Mouse (Mus musculus) erythroblast, adult 5-6 weeks (primary cell): ENCODE data around the gene Lilra5. TPM values are rescaled to one million over a fixed set of nuclear protein-coding genes. Genes with fewer than 3 reads are reported as not detected.
"Not testable (repeated sequence)": the region's sequence is repeated elsewhere in the genome, so short reads cannot be mapped to it uniquely, and the experiment has no call there.

Source experiments
- ATAC-seq: replicated peaks from 2 replicates; pipeline ENCODE4 v1.8.0; 2016; ENCODE audit warnings: moderate number of reproducible peaks, mild to moderate bottlenecking, moderate TSS enrichment, inconsistent platforms; ENCODE audit not compliant: poor library complexity, low FRiP score, severe bottlenecking
- total RNA-seq, 2 experiments: library from RNA; stranded (forward) in 1 of 2; stranded (reverse) in 1 of 2; fragments of 150-400 nt in 1 of 2; fragments of 200-764, 138-1000 nt in 1 of 2; gene quantifications; 2 replicates each; pipeline versions ENCODE4 v1.2.3 to v1.2.4; 2015 to 2017; ENCODE audit warnings: low replicate concordance in 2 of 2

The Lilra5 gene
- 1.5 and 1.7 TPM in 2 replicates for total RNA-seq (2015; ENCODE audit: low replicate concordance)
- 1.1 TPM in 1 of 2 replicates, not detected in the other for total RNA-seq (2017; ENCODE audit: low replicate concordance)

GRCm38 (mm10) chr7:4237454-4237853, at the start of gene Lilra5:
TSS of gene Lilra5 (plus strand) at chr7:4237754.
- ATAC-seq = no peak

- ATAC-seq = no peak
These were observed 30.4 kb upstream of the Lilra5 start for GRCm38 (mm10) chr7:4207126-4207525.

- no peak for ATAC-seq
These were observed 28.9 kb upstream of the Lilra5 start for GRCm38 (mm10) chr7:4208626-4209025.

DNA sequence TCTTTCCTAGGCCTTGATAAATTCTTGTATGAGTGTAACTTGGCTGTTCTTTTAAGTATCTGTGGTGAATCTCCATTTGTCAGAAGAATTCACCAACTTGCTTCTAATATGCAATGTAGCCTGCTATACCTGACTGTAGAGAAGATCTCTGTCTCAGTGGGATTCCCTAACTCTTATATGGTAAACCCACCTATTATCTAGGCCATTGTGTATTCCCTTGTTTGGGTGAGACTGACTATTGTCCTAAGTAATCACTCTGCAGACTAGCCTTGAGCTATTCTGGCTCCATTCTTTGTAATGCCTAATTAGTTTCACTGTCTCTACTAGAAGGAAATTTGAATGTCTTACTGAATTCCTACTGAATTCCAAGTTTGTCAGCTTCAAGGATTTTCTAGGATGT, 24.1 kb upstream of the Lilra5 start:
- not testable (repeated sequence) for ATAC-seq

- ATAC-seq = no peak
These were observed 22.2 kb upstream of the Lilra5 start for GRCm38 (mm10) chr7:4215396-4215795.

DNA sequence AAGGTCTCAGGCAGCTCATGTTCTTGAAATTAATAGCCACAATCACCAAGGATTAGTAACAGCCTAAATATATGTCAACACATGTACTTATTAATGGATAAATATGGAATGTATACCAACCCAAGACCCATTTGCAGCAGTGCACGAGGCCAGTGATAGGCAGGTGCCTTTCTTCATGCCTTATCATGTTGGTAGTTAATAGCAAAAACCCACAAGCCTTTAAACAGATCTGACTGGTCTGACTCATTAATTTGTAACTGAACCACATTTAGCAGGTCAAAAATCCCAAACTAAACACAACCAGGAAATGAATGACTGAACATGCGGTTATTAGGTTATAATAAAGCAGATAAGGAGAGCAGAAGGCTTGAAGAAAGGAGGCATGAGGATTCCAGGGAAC, 21.7 kb upstream of the Lilra5 start:
- ATAC-seq = no peak

- ATAC-seq = no peak
These were observed 2.0 kb upstream of the Lilra5 start for GRCm38 (mm10) chr7:4235536-4235935.

DNA sequence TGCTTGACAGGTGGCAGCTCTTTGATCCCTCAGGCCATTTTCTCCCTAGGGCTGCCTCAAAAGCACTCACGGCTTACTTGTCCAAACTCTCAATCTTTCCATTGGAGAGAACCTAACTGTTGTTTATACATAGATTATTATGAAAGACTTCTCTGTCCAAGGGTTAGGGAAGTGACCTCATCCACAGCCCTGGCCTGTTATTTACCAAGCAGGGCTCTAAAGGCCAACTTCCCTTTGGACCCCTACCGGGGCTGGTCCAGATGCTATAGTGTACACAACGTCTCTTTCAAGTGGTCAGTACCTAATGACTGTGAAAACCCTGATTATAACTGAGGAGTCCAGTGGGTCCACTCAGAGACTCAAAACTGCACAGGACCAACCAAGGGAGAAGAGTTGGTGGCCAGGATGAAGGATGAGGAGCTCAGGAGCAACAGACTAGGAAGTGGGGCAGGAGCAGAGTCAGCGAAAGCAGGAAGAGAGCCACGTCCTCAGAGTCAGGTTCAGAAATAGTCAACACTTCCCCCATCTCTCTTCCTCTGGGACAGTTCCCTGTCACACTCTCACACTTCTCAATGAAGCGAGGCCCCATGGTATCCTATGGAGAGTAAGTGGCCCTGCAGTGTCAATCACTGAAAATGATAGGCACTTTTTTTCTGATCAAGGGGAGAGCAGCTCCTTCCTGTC, 1.6 kb downstream of the Lilra5 start:
- ATAC-seq = no peak

DNA sequence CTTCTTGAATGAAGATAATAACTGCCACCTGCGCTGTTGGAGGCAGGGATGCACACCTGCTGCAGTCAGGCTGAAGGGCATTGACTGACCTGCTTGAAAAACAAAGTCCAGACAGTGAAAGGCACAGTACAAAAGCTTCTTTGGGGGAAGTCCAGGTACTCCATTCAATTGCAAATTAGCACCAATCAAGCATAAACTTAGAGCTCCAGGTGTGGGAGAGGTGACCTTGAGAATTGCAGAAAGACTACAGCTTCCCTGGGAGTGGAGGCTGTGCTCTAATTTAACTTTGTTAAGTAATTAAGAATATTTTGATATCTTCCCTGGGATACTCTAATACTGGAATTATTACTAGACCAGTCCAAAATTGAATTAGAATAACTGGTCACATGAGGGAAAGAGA, 13.7 kb downstream of the Lilra5 start:
- not testable (repeated sequence) for ATAC-seq

- not testable (repeated sequence) for ATAC-seq
These were observed 18.5 kb downstream of the Lilra5 start for GRCm38 (mm10) chr7:4256060-4256459.

GRCm38 (mm10) chr7:4260521-4260920, 23.0 kb downstream of the Lilra5 start:
- ATAC-seq = not testable (repeated sequence)

DNA sequence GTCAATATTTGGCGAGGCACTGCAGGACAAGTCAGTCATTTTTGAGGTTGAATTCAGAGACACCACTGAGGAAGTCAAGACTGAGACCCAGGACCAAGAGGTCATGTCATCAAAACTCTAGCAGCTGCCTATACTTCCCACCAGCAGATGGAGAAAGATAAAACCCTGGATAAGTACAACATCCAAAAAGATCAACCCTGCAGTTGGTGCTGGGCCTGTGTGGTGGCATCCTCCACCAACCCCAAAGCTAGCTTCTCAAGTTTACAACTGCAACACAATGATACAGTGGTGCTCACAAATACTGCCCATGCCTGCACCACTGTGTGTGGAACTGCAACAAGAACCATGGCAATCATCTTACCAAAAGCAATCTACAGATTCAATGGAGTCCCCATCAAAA, 34.6 kb downstream of the Lilra5 start:
- ATAC-seq = not testable (repeated sequence)

DNA sequence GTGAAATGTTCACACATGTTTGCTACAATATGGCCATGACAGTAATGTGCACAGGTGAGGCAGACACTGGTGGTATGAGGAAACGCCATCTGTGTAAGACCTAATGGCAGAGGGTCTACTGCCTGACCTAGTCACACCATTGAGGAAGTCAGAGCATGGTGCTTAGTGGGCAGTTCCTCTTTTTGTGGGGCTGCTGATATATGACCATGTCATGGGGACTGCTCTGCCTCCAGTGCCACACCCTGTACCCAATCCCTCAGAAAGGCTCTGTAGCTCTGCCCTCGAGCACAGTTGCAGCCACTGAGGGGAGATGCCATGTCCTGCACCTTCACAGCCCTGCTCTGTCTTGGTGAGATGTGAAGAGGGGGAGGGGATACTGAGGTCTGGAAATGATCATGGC, 36.3 kb downstream of the Lilra5 start:
- ATAC-seq = not testable (repeated sequence)

DNA sequence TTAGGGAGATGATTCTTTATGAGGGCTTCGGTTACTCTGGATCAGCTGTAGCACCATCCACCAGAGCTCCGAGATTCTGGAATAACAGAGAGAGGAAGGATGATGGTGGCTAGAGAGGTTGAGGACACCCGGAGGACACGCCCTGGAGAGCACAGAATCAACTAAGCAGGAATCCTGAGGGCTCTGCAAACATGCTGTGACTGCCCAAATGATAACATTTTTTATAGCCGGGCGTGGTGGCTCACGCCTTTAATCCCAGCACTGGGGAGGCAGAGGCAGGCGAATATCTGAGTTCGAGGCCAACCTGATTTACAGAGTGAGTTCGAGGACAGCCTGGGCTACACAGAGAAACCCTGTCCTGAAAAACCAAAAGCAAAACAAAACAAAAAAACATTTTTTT, 37.9 kb downstream of the Lilra5 start:
- not testable (repeated sequence) for ATAC-seq

- ATAC-seq = no peak
These were observed 55.1 kb downstream of the Lilra5 start for GRCm38 (mm10) chr7:4292638-4293037.

Other genes starting within 250 kb of the Lilra5 start
- 16.5 and 25.6 TPM in 2 replicates for gene Lair1, start 174.6 kb upstream of the Lilra5 start, total RNA-seq (2015; ENCODE audit: low replicate concordance)
- 9.6 and 13.4 TPM in 2 replicates for gene Lair1, start 174.6 kb upstream of the Lilra5 start, total RNA-seq (2017; ENCODE audit: low replicate concordance)
- not detected in 2 replicates for gene Ttyh1, start 118.3 kb upstream of the Lilra5 start, total RNA-seq (2015; ENCODE audit: low replicate concordance)
- 0.28 and 3.0 TPM in 2 replicates for gene Ttyh1, start 118.3 kb upstream of the Lilra5 start, total RNA-seq (2017; ENCODE audit: low replicate concordance)
- gene Leng8, start 100.7 kb upstream of the Lilra5 start, total RNA-seq (2015; ENCODE audit: low replicate concordance) = 147 and 153 TPM in 2 replicates
- 144 and 160 TPM in 2 replicates for gene Leng8, start 100.7 kb upstream of the Lilra5 start, total RNA-seq (2017; ENCODE audit: low replicate concordance)
- not detected in 2 replicates for gene Leng9, start 87.4 kb upstream of the Lilra5 start, total RNA-seq (2015; ENCODE audit: low replicate concordance)
- gene Leng9, start 87.4 kb upstream of the Lilra5 start, total RNA-seq (2017; ENCODE audit: low replicate concordance) = 0.77 and 1.7 TPM in 2 replicates
- gene Cdc42ep5, start 72.9 kb upstream of the Lilra5 start, total RNA-seq (2015; ENCODE audit: low replicate concordance) = not detected in 2 replicates
- gene Cdc42ep5, start 72.9 kb upstream of the Lilra5 start, total RNA-seq (2017; ENCODE audit: low replicate concordance) = not detected in 2 replicates
- gene Ncr1, start 100.0 kb downstream of the Lilra5 start, total RNA-seq (2015; ENCODE audit: low replicate concordance) = 3.8 and 4.0 TPM in 2 replicates
- gene Ncr1, start 100.0 kb downstream of the Lilra5 start, total RNA-seq (2017; ENCODE audit: low replicate concordance) = 0.85 and 1.3 TPM in 2 replicates
- not detected in 2 replicates for gene Gp6, start 160.0 kb downstream of the Lilra5 start, total RNA-seq (2015; ENCODE audit: low replicate concordance)
- 0.09 and 0.56 TPM in 2 replicates for gene Gp6, start 160.0 kb downstream of the Lilra5 start, total RNA-seq (2017; ENCODE audit: low replicate concordance)
- 0.77 and 3.6 TPM in 2 replicates for gene Rdh13, start 207.9 kb downstream of the Lilra5 start, total RNA-seq (2015; ENCODE audit: low replicate concordance)
- 2.6 and 3.5 TPM in 2 replicates for gene Rdh13, start 207.9 kb downstream of the Lilra5 start, total RNA-seq (2017; ENCODE audit: low replicate concordance)
- gene Eps8l1, start 222.9 kb downstream of the Lilra5 start, total RNA-seq (2015; ENCODE audit: low replicate concordance) = 17.1 and 19.4 TPM in 2 replicates
- gene Eps8l1, start 222.9 kb downstream of the Lilra5 start, total RNA-seq (2017; ENCODE audit: low replicate concordance) = 36.6 and 47.0 TPM in 2 replicates